8 mouse cellular contexts compared by ENCODE assay signal in genomic region chr13:110368556-110369040, GRCm38 (mm10). TPM values are rescaled to one million over a fixed set of nuclear protein-coding genes. Genes with fewer than 3 reads are reported as not detected.
A peak's percentile ranks its signal among the peaks of the same experiment; 100 is the strongest.
DNase-seq lines count a peak whose midpoint lies in the region; ATAC-seq and TF ChIP-seq lines count a peak whose summit lies in the region.
"Not testable (repeated sequence)": the region's sequence is repeated elsewhere in the genome, so short reads cannot be mapped to it uniquely, and the experiment has no call there.

No protein-coding gene starts in this region.

- in situ Hi-C loops in CH12.LX (cut with MboI; ENCODE audit: low pct_ligation_motif_present, low pct_unique_long_range_greater_than_20kb, low sequenced_read_pairs), result loop anchor here (10.0 kb wide), 2 partner anchors 314 to 1134 kb away; no protein-coding TSS in a partner anchor

- TF ChIP-seq EP300 in CH12.LX (IDR thresholded peaks at IDR 0.05; ENCODE audit: low read length), result not testable (repeated sequence)

- H3K36me3 ChIP-seq in CH12.LX (replicated peaks in 1 of 2; ENCODE audit: control insufficient read depth in 1 of 2, insufficient read depth in 1 of 2, low read length in 1 of 2); forebrain, embryonic 13.5 days (ENCODE audit: poor library complexity, severe bottlenecking); hindbrain, embryonic 11.5 days (ENCODE audit: control insufficient read depth, insufficient read depth, low read length); thymus, adult 2 months (ENCODE audit: control insufficient read depth, insufficient read depth, low read length): not testable (repeated sequence)

- H3K4me2 ChIP-seq in CH12.LX (ENCODE audit: insufficient read depth, low read depth, poor library complexity, severe bottlenecking); forebrain, embryonic 13.5 days; hindbrain, embryonic 11.5 days (replicated peaks; ENCODE audit: low read depth, low read length): not testable (repeated sequence)

- not testable (repeated sequence) for H3K27me3 ChIP-seq in CH12.LX (replicated peaks); forebrain, embryonic 13.5 days; hindbrain, embryonic 11.5 days (ENCODE audit: control insufficient read depth, insufficient read depth, low read length); thymus, adult 2 months (ENCODE audit: control insufficient read depth, insufficient read depth, low read length)

- DNase-seq in CH12.LX (ENCODE audit: extremely low read depth), result peak; percentile 60
- DNase-seq in brain, embryonic 14.5 days (ENCODE audit: low read depth), result peak; percentile 80
- DNase-seq in hindbrain, embryonic 11.5 days (ENCODE audit: low spot score), result peak; percentile 50
- peak; percentile 72 for DNase-seq in layer of hippocampus, adult 9-10 months (ENCODE audit: low spot score)
- peak; percentile 67 for DNase-seq in lung, postnatal 10 days
- peak; percentile 19 for DNase-seq in ovary, postnatal 36 days (ENCODE audit: low spot score)
- DNase-seq in thymus, adult 2 months, result peak; percentile 18

- H3K4me1 ChIP-seq in CH12.LX (ENCODE audit: control insufficient read depth in 1 of 2, insufficient read depth in 2 of 2); forebrain, embryonic 13.5 days; hindbrain, embryonic 11.5 days (replicated peaks; ENCODE audit: control insufficient read depth, insufficient read depth, low read length); thymus, adult 2 months (replicated peaks; ENCODE audit: control insufficient read depth, insufficient read depth, low read length): not testable (repeated sequence)

- not testable (repeated sequence) for H3K27ac ChIP-seq in CH12.LX (ENCODE audit: insufficient read depth, low read depth); forebrain, embryonic 13.5 days; hindbrain, embryonic 11.5 days (ENCODE audit: low read depth, low read length); thymus, adult 2 months (ENCODE audit: control insufficient read depth, insufficient read depth, low read length)

- not testable (repeated sequence) for H3K9me3 ChIP-seq in CH12.LX (replicated peaks; ENCODE audit: low read length); forebrain, embryonic 13.5 days (replicated peaks); hindbrain, embryonic 11.5 days (ENCODE audit: control insufficient read depth, low read length)

- 53% methylated on average over 6 of the region's 6 CpGs for WGBS in forebrain, embryonic 13.5 days
- WGBS in hindbrain, embryonic 11.5 days, result 58% methylated on average over 6 of the region's 6 CpGs
- 49% methylated on average over 6 of the region's 6 CpGs for WGBS in thymus, adult 2 months

- not testable (repeated sequence) for H3K79me2 ChIP-seq in CH12.LX (replicated peaks; ENCODE audit: control insufficient read depth, extremely low read depth, insufficient read depth, poor library complexity, severe bottlenecking)

- TF ChIP-seq POLR2A in CH12.LX (IDR thresholded peaks at IDR 0.05; ENCODE audit: low read depth, low read length); brain, embryonic 14.5 days (IDR thresholded peaks at IDR 0.05; ENCODE audit: borderline replicate concordance, extremely low read depth, insufficient read depth, insufficient read length, poor library complexity, severe bottlenecking); thymus, adult 2 months (IDR thresholded peaks at IDR 0.05; ENCODE audit: control insufficient read depth, extremely low read depth, insufficient read depth, low read length, poor library complexity): not testable (repeated sequence)

- peak; percentile 81 for ATAC-seq in forebrain, embryonic 13.5 days
- peak; percentile 75; the same call in 1 of the 2 replicates for ATAC-seq in hindbrain, embryonic 11.5 days (ENCODE audit: low FRiP score)

- H3K9ac ChIP-seq in CH12.LX (ENCODE audit: insufficient read depth, low read depth); forebrain, embryonic 13.5 days; hindbrain, embryonic 11.5 days (ENCODE audit: low read depth, low read length): not testable (repeated sequence)

- TF ChIP-seq CTCF in CH12.LX (conservative IDR thresholded peaks at IDR 0.05 in 1 of 2, IDR thresholded peaks at IDR 0.05 in 1 of 2; ENCODE audit: low read depth in 2 of 2, low read length in 2 of 2), result peak; percentile 98 to 99
- TF ChIP-seq CTCF in brain, embryonic 14.5 days (IDR thresholded peaks at IDR 0.05; ENCODE audit: borderline replicate concordance, extremely low read depth, insufficient read depth, insufficient read length), result peak; percentile 91
- TF ChIP-seq CTCF in thymus, adult 2 months (IDR thresholded peaks at IDR 0.05; ENCODE audit: borderline replicate concordance, control insufficient read depth, extremely low read depth, insufficient read depth, low read length, poor library complexity), result not testable (repeated sequence)

- not testable (repeated sequence) for H3K4me3 ChIP-seq in CH12.LX (replicated peaks in 1 of 3; ENCODE audit: low read depth in 2 of 3, low read length in 2 of 3, poor library complexity in 1 of 3); forebrain, embryonic 13.5 days; hindbrain, embryonic 11.5 days (ENCODE audit: low read depth, low read length); thymus, adult 2 months (ENCODE audit: control insufficient read depth, insufficient read depth, low read length)

- peak; percentile 71 for TF ChIP-seq RAD21 in CH12.LX (IDR thresholded peaks at IDR 0.05; ENCODE audit: low read depth, low read length)

- dilution Hi-C loops in CH12.LX (cut with MboI; ENCODE audit: extremely low pct_ligation_motif_present, extremely low pct_unique_long_range_greater_than_20kb, low sequenced_read_pairs), result not testable (repeated sequence)

TF ChIP-seq in CH12.LX, 34 proteins besides CTCF, POLR2A, EP300 and RAD21:
- TF ChIP-seq NELFE (IDR thresholded peaks at IDR 0.05; ENCODE audit: low read depth, low read length) (peak; percentile 93; the same call in 1 of the 2 replicates), HCFC1 (IDR thresholded peaks at IDR 0.05; ENCODE audit: low read depth, low read length) (peak; percentile 45; the same call in 1 of the 2 replicates), JUND (conservative IDR thresholded peaks at IDR 0.05; ENCODE audit: low read depth, low read length) (peak; percentile 65; the same call in 1 of the 2 replicates), ZC3H11A (IDR thresholded peaks at IDR 0.05; ENCODE audit: low read depth, low read length) (peak; percentile 36), ZNF384 (IDR thresholded peaks at IDR 0.05; ENCODE audit: low read depth, low read length) (peak; percentile 46; the same call in 1 of the 2 replicates), BHLHE40 (IDR thresholded peaks at IDR 0.05; ENCODE audit: low read depth, low read length) (0 out of 2 replicates have a peak, but pooled peaks have one; percentile 10), SMC3 (IDR thresholded peaks at IDR 0.05; ENCODE audit: low read depth, low read length) (peak; percentile 91)

RNA-seq across cellular contexts. Expression of gene Gapt, which starts 11.6 kb away (rescaled TPM):
- total RNA-seq in CH12.LX (2012; rRNA removed) (1.9 and 2.0 TPM in 2 replicates), CH12.LX (2014; rRNA removed) (4.1 TPM in 2 replicates)
- polyA plus RNA-seq in CH12.LX (2012; ENCODE audit: insufficient read length, low read depth), result 11.7 and 16.0 TPM in 2 replicates
- polyA plus RNA-seq in brain, embryonic 14.5 days (2012; rRNA removed), result 0.06 and 0.08 TPM in 2 replicates
- polyA plus RNA-seq in forebrain, embryonic 13.5 days (2015; fragmentation: Nextera tagmentation; extraction: Ambion mirVana), result 0.16 TPM in 1 of 2 replicates, not detected in the other
- 0.21 and 0.25 TPM in 2 replicates for polyA plus RNA-seq in hindbrain, embryonic 11.5 days (2014; fragmentation: Nextera tagmentation; extraction: Ambion mirVana)
- 0.94 and 1.1 TPM in 2 replicates for polyA plus RNA-seq in thymus, adult 2 months (2012; rRNA removed)

RNA-seq across cellular contexts. Expression of gene Plk2, which starts 26.2 kb away (rescaled TPM):
- total RNA-seq in CH12.LX (2012; rRNA removed), result 6.0 and 7.4 TPM in 2 replicates
- total RNA-seq in CH12.LX (2014; rRNA removed), result 8.9 and 9.2 TPM in 2 replicates
- 5.1 and 6.4 TPM in 2 replicates for polyA plus RNA-seq in CH12.LX (2012; ENCODE audit: insufficient read length, low read depth)
- 59.8 and 73.6 TPM in 2 replicates for polyA plus RNA-seq in brain, embryonic 14.5 days (2012; rRNA removed)
- 89.4 and 113 TPM in 2 replicates for polyA plus RNA-seq in forebrain, embryonic 13.5 days (2015; fragmentation: Nextera tagmentation; extraction: Ambion mirVana)
- polyA plus RNA-seq in hindbrain, embryonic 11.5 days (2014; fragmentation: Nextera tagmentation; extraction: Ambion mirVana), result 103 and 108 TPM in 2 replicates
- 1.4 and 2.5 TPM in 2 replicates for polyA plus RNA-seq in thymus, adult 2 months (2012; rRNA removed)

Comparison
In these comparisons a context has a peak if more than half of its experiments do, and no peak if none do; other contexts are left out.
1. DNase-seq: peak in every context shown above with its lines; median percentile 80 in brain, embryonic 14.5 days; 72 in layer of hippocampus, adult 9-10 months; 67 in lung, postnatal 10 days; 60 in CH12.LX; 50 in hindbrain, embryonic 11.5 days; 19 in ovary, postnatal 36 days; 18 in thymus, adult 2 months.